Mouse (Mus musculus): ENCODE results near the gene Fam107a.

GRCm38 (mm10) chr14:8346255-8346997 lies 28.6 kb upstream of the Fam107a start:
- TF ChIP-seq GATA1 (IDR thresholded peaks at IDR 0.05; ENCODE audit: borderline replicate concordance, low read length) = no peak
- TF ChIP-seq FLI1 (IDR thresholded peaks at IDR 0.05; ENCODE audit: low read length) = no peak

Measured in megakaryocyte, embryonic 14.5 days (primary cell).